Mouse (Mus musculus) thymus, adult 2 months (tissue): ENCODE measurements at regions not wholly inside any gene's neighbourhood (a gene's known extent, or its start where the extent isn't known, plus 50 kb on each side); places are given as distances from the start of the nearest gene placed in this dataset.

Experiments used
- CTCF ChIP-seq: fragments of 200-500 bp; IDR thresholded peaks from 2 replicates; pipeline ENCODE4 v1.5.1; 2012; ENCODE audit warnings: mild to moderate bottlenecking, control low read depth, low read length, moderate library complexity, borderline replicate concordance; ENCODE audit not compliant: control insufficient read depth, poor library complexity, insufficient read depth; ENCODE audit errors: extremely low read depth
- POLR2A ChIP-seq: fragments of 200-500 bp; IDR thresholded peaks from 2 replicates; pipeline ENCODE4 v1.6.1; 2012; ENCODE audit warnings: mild to moderate bottlenecking, low read length, control low read depth, moderate library complexity; ENCODE audit not compliant: control insufficient read depth, poor library complexity, insufficient read depth; ENCODE audit errors: extremely low read depth

- TF ChIP-seq CTCF (no peak), POLR2A (no peak)
Observed at GRCm38 (mm10) chr8:116354756-116355155, 150.0 kb upstream of the Dynlrb2 start.
